In genomic region chr9:41447211-41447875, GRCm38 (mm10) we compare ENCODE assay signal across 8 mouse cellular contexts.
DNase-seq lines count a peak whose midpoint lies in the region; ATAC-seq and TF ChIP-seq lines count a peak whose summit lies in the region.

No protein-coding gene starts in this region.

- H3K27me3 ChIP-seq in embryonic facial prominence, embryonic 12.5 days: no peaks in the 10 kb centered on the region
- no peaks in the 10 kb centered on the region for H3K27me3 ChIP-seq in heart, adult 2 months (ENCODE audit: control insufficient read depth, insufficient read depth, low read length)
- H3K27me3 ChIP-seq in midbrain, embryonic 10.5 days (ENCODE audit: low read depth, poor library complexity, severe bottlenecking): no peaks in the 10 kb centered on the region

- TF ChIP-seq POLR2A in bone marrow, adult 2 months (IDR thresholded peaks at IDR 0.05; ENCODE audit: borderline replicate concordance, control insufficient read depth, low read depth, low read length): no peak
- TF ChIP-seq POLR2A in heart, adult 2 months (IDR thresholded peaks at IDR 0.05; ENCODE audit: insufficient read depth, low read depth, low read length): no peak

- peak overlapping the region; percentile 30 for H3K9ac ChIP-seq in embryonic facial prominence, embryonic 12.5 days
- H3K9ac ChIP-seq in heart, adult 2 months (ENCODE audit: low read depth, low read length): 0 out of 2 replicates have a peak overlapping the region, but pooled peaks have one; percentile 2

- no peaks in the 10 kb centered on the region for H3K9me3 ChIP-seq in embryonic facial prominence, embryonic 12.5 days
- H3K9me3 ChIP-seq in midbrain, embryonic 10.5 days (replicated peaks): peaks cover 7% of the 10 kb centered on the region; the same call in 1 of the 2 replicates

- WGBS in bone marrow, adult 2 months: 24% methylated on average over 12 of the region's 12 CpGs
- WGBS in embryonic facial prominence, embryonic 12.5 days: 15% methylated on average over 12 of the region's 12 CpGs
- WGBS in heart, adult 2 months: 14% methylated on average over 12 of the region's 12 CpGs
- 25% methylated on average over 12 of the region's 12 CpGs for WGBS in midbrain, embryonic 10.5 days

- TF ChIP-seq CTCF in bone marrow, adult 2 months (IDR thresholded peaks at IDR 0.05; ENCODE audit: control insufficient read depth, insufficient read depth, low read length): no peak
- TF ChIP-seq CTCF in heart, adult 2 months (IDR thresholded peaks at IDR 0.05): no peak

- no peaks in the 10 kb centered on the region for H3K79me2 ChIP-seq in heart, adult 2 months (replicated peaks; ENCODE audit: control insufficient read depth, insufficient read depth, low read length)

- H3K4me2 ChIP-seq in embryonic facial prominence, embryonic 12.5 days (replicated peaks): peak overlapping the region; percentile 35

- no peaks in the 10 kb centered on the region for H3K36me3 ChIP-seq in embryonic facial prominence, embryonic 12.5 days
- peaks cover 2% of the 10 kb centered on the region for H3K36me3 ChIP-seq in heart, adult 2 months (ENCODE audit: control insufficient read depth, insufficient read depth, low read length)
- H3K36me3 ChIP-seq in midbrain, embryonic 10.5 days: peaks cover 13% of the 10 kb centered on the region

- peak; percentile 67 to 80 for DNase-seq in heart, adult 2 months
- DNase-seq in kidney, adult 18-20 months: peak; percentile 27
- DNase-seq in left cerebral cortex, postnatal 14 days (ENCODE audit: low spot score in 2 of 2): peak; percentile 51 to 71
- DNase-seq in midbrain, embryonic 10.5 days (ENCODE audit: low spot score): peak; percentile 73
- peak; percentile 81 for DNase-seq in skeletal muscle tissue, adult 2 months (ENCODE audit: low read depth, low spot score)

- intact Hi-C loops in heart, adult 2 months (cut with DNase I): loop anchor here (5.0 kb wide), 2 partner anchors 70 to 120 kb away; no protein-coding TSS in a partner anchor
- intact Hi-C loops in left cerebral cortex, postnatal 14 days (cut with DNase I): loop anchor here (2.0 kb wide), 1 partner anchor 69 kb away; no protein-coding TSS in a partner anchor

- H3K4me1 ChIP-seq in bone marrow, adult 2 months (ENCODE audit: control insufficient read depth, insufficient read depth, low read length): no peaks in the 10 kb centered on the region
- H3K4me1 ChIP-seq in embryonic facial prominence, embryonic 12.5 days: peaks cover 37% of the 10 kb centered on the region
- peaks cover 12% of the 10 kb centered on the region for H3K4me1 ChIP-seq in heart, adult 2 months (ENCODE audit: control insufficient read depth, insufficient read depth, low read length)
- H3K4me1 ChIP-seq in midbrain, embryonic 10.5 days: peaks cover 44% of the 10 kb centered on the region

- H3K4me3 ChIP-seq in bone marrow, adult 2 months (replicated peaks; ENCODE audit: control insufficient read depth, low read depth, low read length): no peak overlapping the region
- H3K4me3 ChIP-seq in embryonic facial prominence, embryonic 12.5 days: no peak overlapping the region
- H3K4me3 ChIP-seq in heart, adult 2 months: no peak overlapping the region; the same call in 1 of the 2 replicates
- H3K4me3 ChIP-seq in midbrain, embryonic 10.5 days: peak overlapping the region; percentile 18

- TF ChIP-seq EP300 in heart, adult 2 months (IDR thresholded peaks at IDR 0.05; ENCODE audit: insufficient read depth, low read depth, low read length): 0 out of 2 replicates have a peak, but pooled peaks have one; percentile 23

- ATAC-seq in embryonic facial prominence, embryonic 12.5 days (ENCODE audit: insufficient number of reproducible peaks, insufficient read depth, low FRiP score, low TSS enrichment): no peak
- ATAC-seq in megakaryocyte-erythroid progenitor cell, adult 5-6 weeks (replicated peaks; ENCODE audit: low FRiP score, low TSS enrichment, poor library complexity, severe bottlenecking): no peak

- 0 out of 2 replicates have a peak overlapping the region, but pooled peaks have one; percentile 20 for H3K27ac ChIP-seq in bone marrow, adult 2 months (ENCODE audit: control insufficient read depth, insufficient read depth, low read depth, low read length, poor library complexity)
- H3K27ac ChIP-seq in embryonic facial prominence, embryonic 12.5 days: peak overlapping the region; percentile 96
- peak overlapping the region; percentile 81 for H3K27ac ChIP-seq in heart, adult 2 months
- H3K27ac ChIP-seq in midbrain, embryonic 10.5 days (replicated peaks): peak overlapping the region; percentile 88

Comparison
In these comparisons a context has a peak if more than half of its experiments do, and no peak if none do; other contexts are left out.
1. H3K27ac ChIP-seq: peak in every context shown above with its lines; median percentile 96 in embryonic facial prominence, embryonic 12.5 days; 88 in midbrain, embryonic 10.5 days; 81 in heart, adult 2 months; 20 in bone marrow, adult 2 months.
2. DNase-seq: peak in every context shown above with its lines; median percentile 81 in skeletal muscle tissue, adult 2 months; 74 in heart, adult 2 months; 73 in midbrain, embryonic 10.5 days; 61 in left cerebral cortex, postnatal 14 days; 27 in kidney, adult 18-20 months.